21 mouse cellular contexts compared by ENCODE assay signal in the genomic region with DNA sequence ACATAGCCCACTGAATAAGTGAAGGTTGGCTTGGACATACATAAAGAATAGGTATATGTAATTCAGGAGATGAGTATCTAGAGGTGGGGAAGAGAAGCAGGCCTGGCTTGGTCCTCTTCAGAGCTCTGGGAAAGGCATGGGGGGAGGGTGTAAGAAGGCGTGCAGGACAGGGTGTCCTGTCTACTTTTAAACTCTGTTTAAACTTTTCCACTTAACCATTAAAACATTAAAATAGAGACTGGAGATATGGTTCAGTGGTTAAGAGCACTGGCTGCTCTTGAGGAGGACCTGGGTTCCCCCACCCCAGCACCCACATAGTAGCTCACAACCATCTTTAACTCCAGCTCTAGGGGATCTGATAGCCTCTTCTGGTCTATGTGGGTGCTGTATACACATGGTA.
"Had no signal": no experiment of that assay in that cellular context is flagged by ENCODE, and none has a peak within 500 bp of the region (broad histone marks: within the 10 kb centered on the region; RNA-seq: fewer than 3 reads in every experiment).

No protein-coding gene starts in this region.

- ATAC-seq: hindbrain, embryonic 16.5 days; intestine, embryonic 15.5 days; liver, embryonic 12.5 days; midbrain, embryonic 13.5 days; midbrain, embryonic 16.5 days had no signal

- H3K4me2 ChIP-seq: intestine, embryonic 15.5 days; limb, embryonic 13.5 days; liver, embryonic 12.5 days; liver, embryonic 15.5 days; lung, embryonic 15.5 days; midbrain, embryonic 13.5 days; neural tube, embryonic 13.5 days; stomach, embryonic 15.5 days had no signal

- H3K27ac ChIP-seq: intestine, embryonic 15.5 days; limb, embryonic 10.5 days; limb, embryonic 13.5 days; liver, embryonic 12.5 days; liver, embryonic 15.5 days; lung, embryonic 15.5 days; midbrain, embryonic 10.5 days; midbrain, embryonic 13.5 days; neural tube, embryonic 13.5 days; stomach, embryonic 15.5 days had no signal

- DNase-seq: liver; lung, adult 18-20 months; lung, postnatal 10 days; lung, postnatal 36 days; retina, postnatal 1 day; right cerebral cortex, postnatal 25 days; thymus, postnatal 36 days had no signal

- H3K36me3 ChIP-seq: intestine, embryonic 15.5 days; limb, embryonic 10.5 days; limb, embryonic 13.5 days; liver, embryonic 12.5 days; liver, embryonic 15.5 days; lung, embryonic 15.5 days; midbrain, embryonic 10.5 days; midbrain, embryonic 13.5 days; neural tube, embryonic 13.5 days; stomach, embryonic 15.5 days had no signal

- H3K9me3 ChIP-seq: intestine, embryonic 15.5 days; limb, embryonic 10.5 days; limb, embryonic 13.5 days; liver, embryonic 12.5 days; liver, embryonic 15.5 days; lung, embryonic 15.5 days; midbrain, embryonic 10.5 days; midbrain, embryonic 13.5 days; neural tube, embryonic 13.5 days; stomach, embryonic 15.5 days had no signal

- H3K27me3 ChIP-seq: intestine, embryonic 15.5 days; limb, embryonic 13.5 days; stomach, embryonic 15.5 days had no signal

- H3K9ac ChIP-seq: intestine, embryonic 15.5 days; limb, embryonic 13.5 days; liver, embryonic 12.5 days; liver, embryonic 15.5 days; lung, embryonic 15.5 days; midbrain, embryonic 13.5 days; neural tube, embryonic 13.5 days; stomach, embryonic 15.5 days had no signal

- H3K4me3 ChIP-seq: intestine, embryonic 15.5 days; limb, embryonic 10.5 days; limb, embryonic 13.5 days; liver, embryonic 12.5 days; liver, embryonic 15.5 days; lung, embryonic 15.5 days; megakaryocyte, embryonic 14.5 days; midbrain, embryonic 10.5 days; midbrain, embryonic 13.5 days; myocyte; neural tube, embryonic 13.5 days; stomach, embryonic 15.5 days had no signal
